Mouse (Mus musculus) cerebellum, adult 2 months (tissue): Measurements from ENCODE around the gene Adh4.

Experiments used
- CTCF ChIP-seq: fragments of 200-500 bp; IDR thresholded peaks from 2 replicates; pipeline ENCODE4 v1.5.1; 2011; ENCODE audit warnings: low read depth, mild to moderate bottlenecking, control low read depth, low read length, moderate library complexity, borderline replicate concordance; ENCODE audit not compliant: insufficient read depth
- POLR2A ChIP-seq: fragments of 200-500 bp; IDR thresholded peaks from 2 replicates; pipeline ENCODE4 v1.6.1; 2011; ENCODE audit warnings: low read length, control low read depth, borderline replicate concordance; ENCODE audit not compliant: insufficient read depth

DNA sequence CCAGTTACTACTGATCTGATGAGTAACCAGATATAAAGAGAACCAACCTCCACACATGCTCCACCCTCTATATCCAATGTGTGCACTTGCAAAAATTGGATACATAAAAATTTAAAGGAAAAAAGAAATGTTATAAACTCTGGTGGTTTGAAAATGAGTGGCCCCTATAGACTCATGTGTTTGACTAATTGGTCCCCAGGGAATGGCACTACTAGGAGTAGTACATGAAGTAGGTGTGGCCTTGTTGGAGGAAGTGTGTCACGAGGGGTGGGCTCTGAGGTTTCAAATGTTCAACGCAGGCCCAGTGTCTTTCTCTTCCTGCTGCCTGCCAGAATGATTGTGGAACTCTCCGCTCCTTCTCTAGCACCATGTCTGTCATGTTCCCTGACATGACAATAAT is 46.6 kb downstream of the Adh4 start:
- TF ChIP-seq POLR2A (no peak), CTCF (no peak)
